Mouse (Mus musculus) heart, adult 2 months (tissue): ENCODE measurements around the gene Ccdc92b.

Source experiments
- CTCF ChIP-seq: fragments of 200-600 bp; IDR thresholded peaks from 2 replicates; pipeline ENCODE4 v1.8.1; 2022; ENCODE audit warnings: antibody characterized with exemption, mild to moderate bottlenecking, moderate library complexity
- EP300 ChIP-seq: fragments of 200-500 bp; IDR thresholded peaks from 2 replicates; pipeline ENCODE4 v1.6.1; 2011; ENCODE audit warnings: low read depth, low read length, control low read depth; ENCODE audit not compliant: insufficient read depth

GRCm38 (mm10) chr11:74668971-74669370 lies 49.6 kb downstream of the Ccdc92b start:
- TF ChIP-seq EP300 (no peak), CTCF (no peak)
